Mouse (Mus musculus): ENCODE data around the gene Hist1h4c. TPM values are rescaled to one million over a fixed set of nuclear protein-coding genes. Genes with fewer than 3 reads are reported as not detected.
"Not testable (repeated sequence)": the region's sequence is repeated elsewhere in the genome, so short reads cannot be mapped to it uniquely, and the experiment has no call there.

Gene Hist1h4c
- polyA plus RNA-seq, 1 experiment from 2014 or later = 2.4 TPM

- ATAC-seq (ENCODE audit: extremely low read depth, insufficient number of reproducible peaks, low FRiP score, low TSS enrichment) = no peak
- H3K9ac ChIP-seq = no peak overlapping the region
- peaks cover 21% of the 10 kb centered on the region for H3K4me1 ChIP-seq
- H3K4me2 ChIP-seq = no peak overlapping the region
- no peaks in the 10 kb centered on the region for H3K9me3 ChIP-seq
- H3K36me3 ChIP-seq = no peaks in the 10 kb centered on the region
- H3K4me3 ChIP-seq = no peak overlapping the region
- no peaks in the 10 kb centered on the region; the same call in 1 of the 2 replicates for H3K27me3 ChIP-seq (replicated peaks)
- no CpG with 5 or more reads among the region's 1 CpGs for WGBS
- no peak overlapping the region for H3K27ac ChIP-seq (replicated peaks)
Measured at GRCm38 (mm10) chr13:23725213-23725612, 27.0 kb upstream of the Hist1h4c start.

GRCm38 (mm10) chr13:23724239-23724638, 26.0 kb upstream of the Hist1h4c start:
- H3K36me3 ChIP-seq = no peaks in the 10 kb centered on the region
- 0 out of 2 replicates have a peak overlapping the region, but pooled peaks have one; percentile 5 for H3K4me2 ChIP-seq
- ATAC-seq (ENCODE audit: extremely low read depth, insufficient number of reproducible peaks, low FRiP score, low TSS enrichment) = no peak
- no peaks in the 10 kb centered on the region; the same call in 1 of the 2 replicates for H3K27me3 ChIP-seq (replicated peaks)
- H3K27ac ChIP-seq (replicated peaks) = no peak overlapping the region
- no peak overlapping the region for H3K9ac ChIP-seq
- WGBS = 38% methylated on average over 4 of the region's 4 CpGs
- H3K4me3 ChIP-seq = no peak overlapping the region
- H3K9me3 ChIP-seq = peaks cover 7% of the 10 kb centered on the region; the same call in 1 of the 2 replicates
- H3K4me1 ChIP-seq = peaks cover 21% of the 10 kb centered on the region

GRCm38 (mm10) chr13:23717593-23718245, 19.5 kb upstream of the Hist1h4c start:
- not testable (repeated sequence) for H3K27ac ChIP-seq (replicated peaks); H3K9ac ChIP-seq
- 18% methylated on average over 2 of the region's 2 CpGs for WGBS

GRCm38 (mm10) chr13:23717176-23717575, 18.9 kb upstream of the Hist1h4c start:
- Histone ChIP-seq H3K27ac (replicated peaks) (no peak overlapping the region), H3K4me1 (peaks cover 12% of the 10 kb centered on the region), H3K4me3 (no peak overlapping the region), H3K9me3 (peaks cover 7% of the 10 kb centered on the region; the same call in 1 of the 2 replicates), H3K27me3 (replicated peaks) (no peaks in the 10 kb centered on the region), H3K9ac (no peak overlapping the region), H3K36me3 (no peaks in the 10 kb centered on the region), H3K4me2 (no peak overlapping the region)
- WGBS = 38% methylated on average over 11 of the region's 11 CpGs
- no peak for ATAC-seq (ENCODE audit: extremely low read depth, insufficient number of reproducible peaks, low FRiP score, low TSS enrichment)

More at GRCm38 (mm10) chr13:23717593-23718245, 19.5 kb upstream of the Hist1h4c start:
- H3K4me3 ChIP-seq; H3K9me3 ChIP-seq; H3K36me3 ChIP-seq; H3K27me3 ChIP-seq (replicated peaks); H3K4me2 ChIP-seq; ATAC-seq (ENCODE audit: extremely low read depth, insufficient number of reproducible peaks, low FRiP score, low TSS enrichment): not testable (repeated sequence)
- H3K4me1 ChIP-seq = peaks cover 12% of the 10 kb centered on the region

GRCm38 (mm10) chr13:23716261-23717042, 18.2 kb upstream of the Hist1h4c start:
- H3K27me3 ChIP-seq (replicated peaks) = no peaks in the 10 kb centered on the region
- no peak overlapping the region for H3K9ac ChIP-seq
- H3K9me3 ChIP-seq = peaks cover 7% of the 10 kb centered on the region; the same call in 1 of the 2 replicates
- H3K4me2 ChIP-seq = no peak overlapping the region
- H3K27ac ChIP-seq (replicated peaks) = no peak overlapping the region
- no peaks in the 10 kb centered on the region for H3K36me3 ChIP-seq
- ATAC-seq (ENCODE audit: extremely low read depth, insufficient number of reproducible peaks, low FRiP score, low TSS enrichment) = no peak
- H3K4me3 ChIP-seq = no peak overlapping the region
- peaks cover 12% of the 10 kb centered on the region for H3K4me1 ChIP-seq
- 53% methylated on average over 5 of the region's 5 CpGs for WGBS

GRCm38 (mm10) chr13:23710374-23711089, 12.3 kb upstream of the Hist1h4c start, which contains the start of gene Hfe:
Hfe (minus strand) TSS chr13:23710854.
- Histone ChIP-seq H3K27ac (replicated peaks) (peak within 1 kb of the TSS; percentile 59), H3K4me3 (peak within 1 kb of the TSS; percentile 55), H3K36me3 (no peaks in the 10 kb centered on the region), H3K4me1 (peaks cover 31% of the 10 kb centered on the region), H3K27me3 (replicated peaks) (no peaks in the 10 kb centered on the region), H3K9ac (peak within 1 kb of the TSS; percentile 78), H3K4me2 (peak within 1 kb of the TSS; percentile 86), H3K9me3 (no peaks in the 10 kb centered on the region)
- ATAC-seq (ENCODE audit: extremely low read depth, insufficient number of reproducible peaks, low FRiP score, low TSS enrichment) = no peak
- WGBS = 2% methylated on average over 17 of the region's 17 CpGs

- H3K36me3 ChIP-seq = no peaks in the 10 kb centered on the region
- 31% methylated on average over 15 of the region's 15 CpGs for WGBS
- H3K4me1 ChIP-seq = peaks cover 28% of the 10 kb centered on the region
- ATAC-seq (ENCODE audit: extremely low read depth, insufficient number of reproducible peaks, low FRiP score, low TSS enrichment) = no peak
- no peaks in the 10 kb centered on the region for H3K9me3 ChIP-seq
- H3K4me2 ChIP-seq = peak overlapping the region; percentile 86
- peak overlapping the region; percentile 59 for H3K27ac ChIP-seq (replicated peaks)
- H3K27me3 ChIP-seq (replicated peaks) = no peaks in the 10 kb centered on the region
- H3K9ac ChIP-seq = peak overlapping the region; percentile 78
- peak overlapping the region; percentile 55 for H3K4me3 ChIP-seq
Measured at GRCm38 (mm10) chr13:23709714-23710373, 11.6 kb upstream of the Hist1h4c start.

- no peaks in the 10 kb centered on the region for H3K9me3 ChIP-seq
- no peak overlapping the region for H3K4me3 ChIP-seq
- WGBS = 53% methylated on average over 4 of the region's 4 CpGs
- peaks cover 28% of the 10 kb centered on the region for H3K4me1 ChIP-seq
- no peak for ATAC-seq (ENCODE audit: extremely low read depth, insufficient number of reproducible peaks, low FRiP score, low TSS enrichment)
- H3K27me3 ChIP-seq (replicated peaks) = no peaks in the 10 kb centered on the region
- H3K4me2 ChIP-seq = no peak overlapping the region
- H3K27ac ChIP-seq (replicated peaks) = peak overlapping the region; percentile 58
- no peak overlapping the region for H3K9ac ChIP-seq
- no peaks in the 10 kb centered on the region for H3K36me3 ChIP-seq
Measured at GRCm38 (mm10) chr13:23708654-23709053, 10.4 kb upstream of the Hist1h4c start.

- Histone ChIP-seq H3K36me3 (no peaks in the 10 kb centered on the region), H3K27me3 (replicated peaks) (no peaks in the 10 kb centered on the region), H3K9me3 (no peaks in the 10 kb centered on the region), H3K4me1 (peaks cover 28% of the 10 kb centered on the region), H3K27ac (replicated peaks) (peak overlapping the region; percentile 58), H3K4me2 (no peak overlapping the region), H3K4me3 (no peak overlapping the region), H3K9ac (no peak overlapping the region)
- WGBS = 76% methylated on average over 4 of the region's 4 CpGs
- ATAC-seq (ENCODE audit: extremely low read depth, insufficient number of reproducible peaks, low FRiP score, low TSS enrichment) = no peak
Measured at GRCm38 (mm10) chr13:23708041-23708440, 9.8 kb upstream of the Hist1h4c start.

GRCm38 (mm10) chr13:23706771-23707170, 8.5 kb upstream of the Hist1h4c start:
- Histone ChIP-seq H3K27ac (replicated peaks) (no peak overlapping the region), H3K4me3 (no peak overlapping the region), H3K4me2 (no peak overlapping the region), H3K36me3 (no peaks in the 10 kb centered on the region), H3K4me1 (peaks cover 28% of the 10 kb centered on the region), H3K9ac (no peak overlapping the region), H3K27me3 (replicated peaks) (no peaks in the 10 kb centered on the region), H3K9me3 (no peaks in the 10 kb centered on the region)
- 81% methylated on average over 12 of the region's 12 CpGs for WGBS
- ATAC-seq (ENCODE audit: extremely low read depth, insufficient number of reproducible peaks, low FRiP score, low TSS enrichment) = no peak

All from heart, embryonic 13.5 days (tissue).